Mouse (Mus musculus) mature B cell (primary cell): ENCODE results near the gene Dctn1.

Experiments used
- in situ Hi-C: fragments of 300-500 bp; cut with MboI; formaldehyde crosslinking; loops from 2 replicates; pipeline ENCODE4 v1.14.3; 2019

Gene Dctn1

DNA sequence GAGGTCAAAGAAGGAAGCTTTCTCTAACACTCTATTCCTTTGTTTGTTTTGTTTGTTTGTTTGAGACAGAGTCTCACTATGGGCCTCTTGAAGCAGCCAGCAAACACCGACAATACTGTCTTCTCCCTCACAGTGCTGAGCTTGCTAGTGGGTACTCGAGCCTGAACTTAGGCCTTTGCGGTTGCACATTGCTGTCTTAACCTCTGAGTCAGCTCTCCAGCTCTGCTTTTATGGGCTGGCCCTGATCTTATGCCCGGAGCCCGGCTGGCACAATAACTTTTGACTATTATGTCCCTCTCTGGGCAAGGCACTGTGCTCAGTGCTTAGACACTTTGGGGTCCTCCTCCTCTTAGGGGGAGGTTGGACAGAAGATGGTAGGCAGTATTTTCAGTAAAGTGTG, 4.2 kb downstream of the Dctn1 start:
- in situ Hi-C loops = no loop called here

GRCm38 (mm10) chr6:83171063-83171462, 5.3 kb downstream of the Dctn1 start:
- in situ Hi-C loops = no loop called here

GRCm38 (mm10) chr6:83172240-83172920, 6.7 kb downstream of the Dctn1 start:
- in situ Hi-C loops = no loop called here

DNA sequence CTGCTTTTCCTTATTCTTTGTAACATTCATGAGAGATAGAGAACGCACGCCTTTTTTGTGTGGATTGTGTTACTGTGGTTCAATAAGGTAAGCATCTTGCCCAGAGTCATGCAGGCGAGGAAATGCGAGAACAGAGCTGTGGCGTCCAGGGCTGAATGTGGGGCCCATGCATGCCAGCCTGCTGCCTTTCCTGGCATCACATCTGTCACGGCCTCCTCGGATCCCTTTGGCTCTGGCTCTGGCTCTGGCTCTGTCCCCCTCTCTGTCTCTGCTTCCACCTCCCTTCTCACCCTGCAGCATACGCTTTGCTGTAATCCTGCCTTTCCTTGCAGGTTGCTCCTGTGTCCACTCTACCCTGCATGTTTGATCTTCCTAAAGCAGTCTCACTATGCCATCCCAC, 10.3 kb downstream of the Dctn1 start:
- in situ Hi-C loops = no loop called here

DNA sequence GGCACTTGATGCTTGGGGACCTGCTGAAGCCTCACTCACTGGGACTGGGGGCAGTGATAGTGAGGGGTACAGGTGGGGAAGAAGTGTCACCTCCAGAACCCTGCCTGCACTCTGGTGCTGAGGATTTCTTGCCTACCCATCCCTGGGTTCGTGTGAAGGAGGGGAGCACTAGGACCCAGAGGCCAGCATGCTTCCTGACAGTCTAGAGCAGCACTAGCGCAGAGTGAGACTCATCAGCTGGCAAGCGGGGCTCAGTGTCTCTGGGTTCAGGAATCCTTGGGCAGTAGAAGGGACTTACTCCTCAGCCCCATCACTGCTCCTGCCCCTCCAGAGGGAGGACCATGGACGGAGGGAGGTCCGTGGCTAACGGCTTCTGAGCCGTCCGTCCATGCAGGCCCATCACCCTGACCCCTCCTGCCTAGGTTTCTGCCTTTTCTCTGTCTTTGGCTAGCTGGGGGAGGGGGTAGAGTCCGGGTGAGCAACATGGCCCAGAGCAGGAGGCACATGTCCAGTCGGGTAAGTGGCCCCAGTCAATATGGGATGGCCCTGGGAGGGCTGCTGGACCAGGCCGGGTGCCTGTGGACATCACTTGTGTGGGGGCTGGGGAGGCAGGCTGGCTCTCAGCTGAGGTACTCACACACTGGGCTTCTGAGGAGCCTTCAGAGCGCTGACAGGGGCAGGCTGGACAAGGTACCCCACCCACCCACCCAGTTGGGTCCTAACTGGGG, 13.8 kb downstream of the Dctn1 start:
- in situ Hi-C loops = no loop called here

GRCm38 (mm10) chr6:83180605-83181004, 14.9 kb downstream of the Dctn1 start:
- in situ Hi-C loops = no loop called here

- in situ Hi-C loops = no loop called here
Observed at GRCm38 (mm10) chr6:83184858-83185435, 19.2 kb downstream of the Dctn1 start.

- in situ Hi-C loops = no loop called here
Observed at GRCm38 (mm10) chr6:83185895-83186861, 20.5 kb downstream of the Dctn1 start.

- in situ Hi-C loops = no loop called here
Observed at GRCm38 (mm10) chr6:83186946-83187345, 21.2 kb downstream of the Dctn1 start.

- in situ Hi-C loops = no loop called here
Observed at GRCm38 (mm10) chr6:83193571-83193970, 27.9 kb downstream of the Dctn1 start.

GRCm38 (mm10) chr6:83197345-83198004, 31.8 kb downstream of the Dctn1 start:
- in situ Hi-C loops = no loop called here

DNA sequence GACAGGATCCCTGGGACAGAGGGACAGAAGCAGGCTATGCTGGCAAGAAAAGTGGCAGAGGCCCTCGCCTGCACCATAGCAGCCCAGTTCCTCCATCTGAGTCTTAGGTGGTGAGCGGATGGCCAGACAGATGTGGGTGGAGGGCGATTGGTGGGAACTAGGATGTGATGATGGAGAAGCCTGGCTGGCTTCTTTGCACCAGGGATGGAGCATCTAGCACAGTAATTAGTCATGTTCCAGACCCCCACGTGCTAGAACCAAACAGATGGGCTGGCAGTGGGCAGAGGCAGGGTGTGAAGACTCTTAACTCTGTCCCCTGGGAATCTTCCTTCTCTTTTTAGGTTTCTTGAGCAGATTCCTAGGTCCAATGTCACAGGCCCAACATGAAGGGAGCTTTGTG, 37.6 kb downstream of the Dctn1 start:
- in situ Hi-C loops = no loop called here

- in situ Hi-C loops = no loop called here
Observed at GRCm38 (mm10) chr6:83205851-83206250, 40.1 kb downstream of the Dctn1 start.

DNA sequence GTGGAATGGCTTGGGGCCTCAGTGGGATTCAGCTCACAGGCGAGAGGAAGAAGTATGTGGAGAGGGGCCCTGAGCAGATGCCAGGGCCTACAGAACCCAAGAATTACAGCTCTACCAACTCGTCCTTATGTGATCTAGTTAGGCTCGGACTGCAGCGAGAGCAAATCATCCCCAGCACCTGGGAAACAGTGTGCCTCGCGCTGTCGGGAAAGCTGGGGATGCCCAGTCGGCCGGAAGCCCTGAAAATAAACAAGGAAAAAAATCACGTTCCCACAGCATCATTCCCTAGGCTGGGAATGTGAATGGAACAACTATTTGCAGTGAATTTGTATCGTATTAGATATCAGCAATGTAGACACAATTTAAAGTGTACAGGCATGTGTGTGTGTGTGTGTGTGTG, 40.6 kb downstream of the Dctn1 start:
- in situ Hi-C loops = no loop called here

DNA sequence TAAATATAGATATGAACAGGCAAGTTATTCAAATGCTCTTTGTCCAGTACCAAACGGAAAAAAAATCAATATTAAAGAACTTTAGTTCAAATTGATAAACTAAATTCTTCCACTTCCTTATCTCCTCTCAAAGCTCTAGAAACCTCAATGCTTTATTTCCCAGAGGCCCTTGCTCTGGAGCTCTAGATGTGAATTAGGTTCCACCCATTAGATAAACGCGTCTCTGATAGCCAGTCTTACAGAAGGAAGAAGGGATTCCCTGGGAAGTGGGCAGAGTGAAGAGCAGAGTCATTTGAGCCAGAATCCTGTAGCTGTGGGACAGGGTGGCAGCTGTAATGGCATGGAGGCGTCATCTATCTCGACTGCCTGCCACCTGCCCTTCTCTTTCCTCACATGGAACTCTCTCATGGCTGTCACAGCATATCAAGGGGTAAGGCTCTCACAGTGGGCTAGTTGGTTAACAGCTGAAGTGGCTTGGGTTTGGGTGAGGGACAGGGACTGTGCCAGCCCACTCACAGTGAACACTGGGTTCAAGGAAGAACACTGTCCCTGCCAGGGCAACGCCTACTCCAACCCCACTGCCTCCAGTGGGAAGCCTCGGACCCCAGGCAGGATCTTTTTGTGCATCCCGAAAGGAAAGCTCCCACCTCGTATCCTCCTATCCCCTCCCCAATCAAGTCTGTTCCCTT, 41.8 kb downstream of the Dctn1 start:
- in situ Hi-C loops = no loop called here

- in situ Hi-C loops = no loop called here
Observed at GRCm38 (mm10) chr6:83208050-83208400, 42.3 kb downstream of the Dctn1 start.

GRCm38 (mm10) chr6:83210495-83210894, 44.8 kb downstream of the Dctn1 start:
- in situ Hi-C loops = no loop called here

- in situ Hi-C loops = no loop called here
Observed at GRCm38 (mm10) chr6:83211526-83211925, 45.8 kb downstream of the Dctn1 start.

DNA sequence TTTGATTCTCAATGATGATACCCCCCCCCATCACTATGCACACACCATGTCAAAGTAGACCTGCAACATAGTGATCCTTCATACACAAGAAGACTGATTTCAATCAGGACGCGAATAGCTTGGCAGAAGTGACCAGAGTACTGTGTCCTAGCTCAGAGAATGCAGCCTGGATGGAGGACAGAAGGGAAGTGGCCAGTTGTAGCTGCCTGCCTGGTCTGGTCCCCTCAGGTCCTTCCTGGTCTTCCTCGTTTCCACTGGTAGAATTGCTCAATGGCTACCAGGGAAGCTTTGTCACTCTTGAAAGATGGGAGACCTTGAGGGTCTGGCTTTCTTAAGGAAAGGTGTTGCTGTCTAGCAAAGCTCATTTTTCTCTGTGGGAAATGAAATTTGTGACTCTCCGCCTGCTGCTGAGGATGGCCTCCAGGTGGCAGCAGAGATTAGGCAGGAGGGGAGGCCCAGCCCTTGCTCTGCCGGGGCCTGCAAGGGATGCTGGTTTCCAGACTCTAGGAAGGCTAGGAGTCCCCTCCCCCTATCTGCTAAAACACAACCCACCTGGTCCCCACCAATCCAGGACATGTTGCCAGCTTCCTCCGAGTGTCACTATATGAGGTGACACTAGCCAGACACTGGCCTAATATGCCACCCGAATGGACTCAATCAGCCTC, 49.4 kb downstream of the Dctn1 start:
- in situ Hi-C loops = no loop called here

DNA sequence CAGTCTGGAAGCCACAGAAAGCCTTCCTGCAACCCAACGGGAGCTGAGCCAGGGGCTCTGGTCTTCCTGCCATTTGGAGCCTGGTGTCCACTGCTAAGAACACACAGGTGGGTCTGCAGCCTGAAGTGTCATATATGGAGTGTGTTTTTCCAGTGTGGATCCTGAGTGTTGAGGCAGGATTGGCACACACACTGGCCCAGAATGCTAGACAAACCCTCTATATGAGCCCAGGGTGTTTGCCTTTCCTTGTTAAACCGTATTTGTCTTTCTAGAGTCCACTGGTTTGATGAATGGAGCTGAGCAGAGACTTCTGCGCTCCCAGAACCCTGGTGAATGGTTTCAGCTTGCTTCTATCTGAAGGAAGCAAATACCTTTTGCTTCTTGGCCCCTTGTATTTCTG, 54.1 kb downstream of the Dctn1 start, which contains the start of gene Slc4a5:
Gene Slc4a5, plus strand, starts transcription at position 15 of the 400 bp plus-strand sequence.
- in situ Hi-C loops = no loop called here
